Mouse (Mus musculus) liver, adult 2 months (tissue): ENCODE results near the gene Ablim2. TPM values are rescaled to one million over a fixed set of nuclear protein-coding genes. Genes with fewer than 3 reads are reported as not detected.

ENCODE experiments used
- DNase-seq: peaks from one replicate; pipeline ENCODE4 v3.0.0-alpha.2; 2011; ENCODE audit warnings: low read depth, low spot score; ENCODE audit errors: extremely low read depth
- H3K27ac ChIP-seq: fragments of 200-500 bp; replicated peaks from 2 replicates; pipeline ENCODE4 v1.5.1; 2012; ENCODE audit warnings: low read depth, mild to moderate bottlenecking, control low read depth, inconsistent platforms, low read length; ENCODE audit not compliant: insufficient read depth
- H3K27me3 ChIP-seq: fragments of 200-500 bp; 2 replicates; pipeline ENCODE4 v1.6.1; 2012; ENCODE audit warnings: mild to moderate bottlenecking, moderate library complexity, low read length, inconsistent platforms; ENCODE audit not compliant: control insufficient read depth, insufficient read depth
- H3K36me3 ChIP-seq: fragments of 200-500 bp; 2 replicates; pipeline ENCODE4 v1.6.1; 2012; ENCODE audit warnings: low read length, inconsistent platforms; ENCODE audit not compliant: control insufficient read depth, insufficient read depth
- H3K4me1 ChIP-seq: fragments of 200-500 bp; 2 replicates; pipeline ENCODE4 v1.6.1; 2011; ENCODE audit warnings: low read length; ENCODE audit not compliant: control insufficient read depth, insufficient read depth
- H3K4me3 ChIP-seq: fragments of 200-500 bp; 2 replicates; pipeline ENCODE4 v1.5.1; 2011; ENCODE audit warnings: low read depth, mild to moderate bottlenecking, control low read depth, low read length, moderate library complexity; ENCODE audit not compliant: insufficient read depth
- H3K79me2 ChIP-seq: fragments of 200-500 bp; 2 replicates; pipeline ENCODE4 v1.6.1; 2012; ENCODE audit warnings: inconsistent platforms, mild to moderate bottlenecking, low read length, moderate library complexity; ENCODE audit not compliant: control insufficient read depth, insufficient read depth
- H3K9ac ChIP-seq: fragments of 200-500 bp; 2 replicates; pipeline ENCODE4 v1.6.1; 2012; ENCODE audit warnings: low read depth, mild to moderate bottlenecking, control low read depth, inconsistent platforms, low read length
- CTCF ChIP-seq: fragments of 200-500 bp; IDR thresholded peaks from 2 replicates; pipeline ENCODE4 v1.5.1; 2011; ENCODE audit warnings: low read depth, low read length, control low read depth
- POLR2A ChIP-seq: fragments of 200-500 bp; IDR thresholded peaks from 2 replicates; pipeline ENCODE4 v1.6.1; 2011; ENCODE audit warnings: low read length, control low read depth; ENCODE audit not compliant: insufficient read depth; ENCODE audit errors: extremely low read depth
- whole genome bisulfite sequencing: fragments of 180-500 bp; shearing (Covaris S2); methylation state at CpG from one replicate; pipeline ENCODE4 v1.1.7; 2018; 5-methylcytosine and 5-hydroxymethylcytosine counted together
- polyA plus RNA-seq: library from polyadenylated mRNA; depleted of rRNA; stranded (reverse); fragments of >200 nt; gene quantifications from 2 replicates; pipeline ENCODE4 v1.2.3, GENCODE M21; 2012
- total RNA-seq: library from RNA; depleted of rRNA; stranded (reverse); fragments of >200 nt; gene quantifications from 2 replicates; pipeline ENCODE4 v1.2.3, GENCODE M21; 2014

Ablim2 gene
- total and polyA plus RNA-seq, 2 experiments = 2.3 to 5.9 TPM

DNA sequence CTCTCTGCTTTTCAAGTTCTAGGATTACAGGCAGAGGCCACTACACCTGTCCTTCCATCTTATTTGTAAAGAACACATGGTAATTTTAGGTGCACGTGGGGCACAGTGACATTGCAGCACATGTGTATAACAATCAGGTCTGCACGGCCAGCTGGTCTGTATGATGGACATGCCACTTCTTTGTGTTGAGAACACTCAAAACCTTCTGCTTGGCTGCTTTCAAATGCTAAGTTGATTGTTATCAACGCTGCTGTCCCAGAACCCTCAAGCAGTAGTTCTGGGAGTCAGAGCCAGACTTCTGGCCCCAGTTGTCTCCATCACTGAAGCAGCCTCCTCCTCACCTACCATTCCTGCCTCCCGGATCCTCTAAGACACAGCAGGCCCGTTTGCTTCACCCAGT, 159.0 kb downstream of the Ablim2 start:
- Histone ChIP-seq H3K27me3 (no peaks in the 10 kb centered on the region), H3K4me3 (no peak overlapping the region), H3K4me1 (no peaks in the 10 kb centered on the region), H3K36me3 (no peaks in the 10 kb centered on the region), H3K27ac (no peak overlapping the region), H3K9ac (no peak overlapping the region), H3K79me2 (no peaks in the 10 kb centered on the region)
- WGBS = 77% methylated on average over 5 of the region's 5 CpGs
- TF ChIP-seq CTCF (no peak), POLR2A (no peak)
- DNase-seq = no peak

DNA sequence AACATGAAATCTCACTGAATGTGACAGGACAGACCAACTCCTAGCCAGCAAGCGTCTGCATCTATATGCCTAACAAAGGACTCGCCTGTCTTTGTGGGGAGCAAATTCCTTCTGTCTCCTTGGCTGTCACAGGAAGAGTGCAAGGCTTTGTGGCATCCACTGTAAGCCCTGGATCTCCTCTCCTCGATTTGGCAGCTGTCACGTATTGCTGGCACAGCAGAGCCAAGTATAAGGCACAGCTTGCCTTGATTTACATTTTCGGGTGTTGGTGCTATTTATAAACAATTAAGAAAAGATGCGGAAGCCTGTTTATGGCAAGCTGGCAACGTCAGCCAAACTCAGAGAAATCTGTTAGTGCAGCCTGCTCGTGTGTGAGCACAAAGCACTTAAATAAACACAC, 160.7 kb downstream of the Ablim2 start:
- no peak for DNase-seq
- 69% methylated on average over 8 of the region's 8 CpGs for WGBS
- H3K4me3 ChIP-seq = no peak overlapping the region
- TF ChIP-seq POLR2A (no peak), CTCF (no peak)
- no peak overlapping the region for H3K27ac ChIP-seq
- H3K27me3 ChIP-seq = no peaks in the 10 kb centered on the region
- H3K36me3 ChIP-seq = no peaks in the 10 kb centered on the region
- no peak overlapping the region for H3K9ac ChIP-seq
- H3K79me2 ChIP-seq = no peaks in the 10 kb centered on the region
- H3K4me1 ChIP-seq = no peaks in the 10 kb centered on the region

DNA sequence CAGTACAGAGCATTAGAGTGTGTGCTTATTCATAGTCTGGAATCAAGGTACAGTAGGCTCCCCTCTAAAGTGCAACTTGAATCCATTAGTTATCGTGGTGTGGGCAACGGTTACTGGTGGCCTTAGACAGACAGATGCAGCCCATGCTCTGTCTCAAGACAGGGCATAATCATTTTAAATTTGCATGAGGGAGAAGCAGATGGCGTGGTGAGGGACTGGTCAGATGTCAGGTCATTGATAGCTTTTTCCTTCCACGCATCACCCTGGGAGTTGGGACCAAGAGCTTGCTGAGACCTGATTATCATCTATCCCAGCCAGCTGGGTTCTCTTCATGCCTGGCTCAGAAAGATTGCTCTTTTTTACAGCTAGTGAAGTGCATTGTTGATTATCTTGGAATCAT, 162.4 kb downstream of the Ablim2 start:
- H3K27me3 ChIP-seq = no peaks in the 10 kb centered on the region
- no peaks in the 10 kb centered on the region for H3K36me3 ChIP-seq
- TF ChIP-seq CTCF = no peak
- no peak for TF ChIP-seq POLR2A
- 84% methylated on average over 4 of the region's 4 CpGs for WGBS
- no peak overlapping the region for H3K4me3 ChIP-seq
- H3K27ac ChIP-seq = no peak overlapping the region
- H3K9ac ChIP-seq = no peak overlapping the region
- H3K4me1 ChIP-seq = no peaks in the 10 kb centered on the region; the same call in 1 of the 2 replicates
- H3K79me2 ChIP-seq = no peaks in the 10 kb centered on the region
- no peak for DNase-seq

DNA sequence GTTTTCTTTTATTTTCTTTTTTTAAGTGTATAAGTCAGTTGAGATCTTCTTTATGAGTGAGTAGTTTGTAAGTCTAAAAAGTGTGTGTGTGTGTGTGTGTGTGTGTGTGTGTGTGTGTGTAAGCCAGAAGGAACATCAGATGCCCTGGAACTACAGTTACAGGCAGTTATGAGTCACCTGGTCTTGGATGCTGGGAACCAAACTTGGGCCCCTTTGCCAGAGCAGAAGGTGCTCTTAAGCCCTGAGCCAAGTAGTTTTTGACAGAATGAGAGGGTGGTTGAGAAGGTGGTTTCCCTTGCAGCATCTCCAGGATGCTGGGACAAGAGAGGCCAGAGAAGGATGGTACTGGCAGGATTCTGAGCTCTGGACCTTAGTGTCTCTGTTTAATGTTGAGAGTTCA, 162.9 kb downstream of the Ablim2 start:
- Histone ChIP-seq H3K4me1 (no peaks in the 10 kb centered on the region; the same call in 1 of the 2 replicates), H3K79me2 (no peaks in the 10 kb centered on the region)

DNA sequence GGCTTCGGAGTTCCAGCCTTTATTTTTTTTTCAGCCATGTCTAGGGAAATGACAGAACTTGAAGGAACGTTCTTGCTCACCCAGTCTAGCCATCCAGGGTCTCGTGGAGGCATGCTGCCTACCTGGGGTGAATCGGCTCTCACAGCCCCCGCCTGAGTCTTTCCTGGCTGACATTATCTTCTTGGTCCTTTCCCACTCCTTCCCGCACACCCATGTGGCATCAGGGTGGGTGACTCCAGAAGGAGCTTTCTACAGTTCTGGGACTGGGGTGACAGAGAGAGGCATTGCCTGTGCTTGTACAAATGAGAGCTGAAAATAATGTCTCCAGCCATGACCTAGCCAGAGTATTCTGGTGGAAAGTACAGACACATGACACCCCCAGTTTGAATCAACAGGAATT, 163.5 kb downstream of the Ablim2 start:
- Histone ChIP-seq H3K79me2 (no peaks in the 10 kb centered on the region), H3K4me1 (no peaks in the 10 kb centered on the region; the same call in 1 of the 2 replicates), H3K9ac (no peak overlapping the region), H3K4me3 (no peak overlapping the region), H3K36me3 (no peaks in the 10 kb centered on the region), H3K27me3 (no peaks in the 10 kb centered on the region), H3K27ac (peak overlapping the region; percentile 34)
- 65% methylated on average over 6 of the region's 6 CpGs for WGBS
- DNase-seq = no peak
- TF ChIP-seq POLR2A (no peak), CTCF (no peak)

More for the DNA sequence above, 162.9 kb downstream of the Ablim2 start:
- Histone ChIP-seq H3K9ac (no peak overlapping the region), H3K36me3 (no peaks in the 10 kb centered on the region), H3K4me3 (no peak overlapping the region), H3K27me3 (no peaks in the 10 kb centered on the region), H3K27ac (no peak overlapping the region)
- DNase-seq = no peak
- TF ChIP-seq POLR2A (no peak), CTCF (no peak)

DNA sequence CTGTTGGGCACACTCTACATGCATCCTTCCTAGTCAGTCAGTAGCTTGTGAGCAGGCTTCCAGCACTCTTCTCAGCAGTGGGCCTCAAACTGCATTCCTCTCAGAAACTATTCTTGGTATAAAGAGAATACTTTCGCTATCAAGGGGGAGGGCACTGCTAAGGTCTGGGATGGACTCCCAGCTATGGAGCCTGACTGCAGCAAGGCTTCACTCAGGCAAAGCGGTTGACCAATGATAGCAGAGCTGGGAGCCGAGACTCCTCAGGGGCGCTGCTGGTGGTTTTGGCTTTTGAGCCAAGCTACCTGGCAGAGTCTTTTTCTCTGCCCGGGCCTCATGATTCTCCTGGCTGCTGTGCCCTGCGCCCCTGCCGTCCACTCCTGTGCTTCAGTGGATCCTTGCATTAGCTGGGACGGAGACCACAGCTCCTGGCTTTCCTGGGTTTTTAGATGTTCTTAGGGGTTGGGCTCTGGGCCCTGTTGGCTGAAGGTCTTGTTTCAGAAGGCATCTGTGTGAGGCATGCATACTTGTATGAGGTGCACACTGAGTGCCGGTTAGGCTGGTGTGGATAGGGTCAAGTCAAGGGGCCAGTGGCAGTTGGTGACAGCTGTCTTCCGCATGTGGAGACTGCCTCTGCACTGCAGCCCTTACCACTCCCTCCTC, 164.0 kb downstream of the Ablim2 start:
- DNase-seq = no peak
- H3K4me1 ChIP-seq = no peaks in the 10 kb centered on the region; the same call in 1 of the 2 replicates
- WGBS = 61% methylated on average over 10 of the region's 10 CpGs
- peak overlapping the region; percentile 34; the same call in 1 of the 2 replicates for H3K27ac ChIP-seq
- H3K79me2 ChIP-seq = no peaks in the 10 kb centered on the region
- no peak overlapping the region for H3K9ac ChIP-seq
- no peak for TF ChIP-seq POLR2A
- no peak for TF ChIP-seq CTCF
- H3K27me3 ChIP-seq = no peaks in the 10 kb centered on the region
- H3K4me3 ChIP-seq = no peak overlapping the region
- no peaks in the 10 kb centered on the region for H3K36me3 ChIP-seq
